Mouse (Mus musculus) cortical plate, adult 2 months (tissue): Measurements from ENCODE around the gene Myo5a. TPM values are rescaled to one million over a fixed set of nuclear protein-coding genes. Genes with fewer than 3 reads are reported as not detected.

Experiments used
- H3K27ac ChIP-seq: fragments of 200-500 bp; 2 replicates; pipeline ENCODE4 v1.5.1; 2012; ENCODE audit warnings: low read length, control low read depth, inconsistent platforms; ENCODE audit not compliant: insufficient read depth
- H3K4me1 ChIP-seq: fragments of 200-500 bp; 2 replicates; pipeline ENCODE4 v1.6.1; 2011; ENCODE audit warnings: low read length; ENCODE audit not compliant: control insufficient read depth, insufficient read depth
- H3K4me3 ChIP-seq: fragments of 200-500 bp; 2 replicates; pipeline ENCODE4 v1.5.1; 2011; ENCODE audit warnings: mild to moderate bottlenecking, low read length, control low read depth; ENCODE audit not compliant: insufficient read depth
- CTCF ChIP-seq: fragments of 200-500 bp; IDR thresholded peaks from 2 replicates; pipeline ENCODE4 v1.5.1; 2011; ENCODE audit warnings: mild to moderate bottlenecking, control low read depth, low read length; ENCODE audit not compliant: insufficient read depth; ENCODE audit errors: extremely low read depth
- POLR2A ChIP-seq: fragments of 200-500 bp; IDR thresholded peaks from 2 replicates; pipeline ENCODE4 v1.6.1; 2011; ENCODE audit warnings: mild to moderate bottlenecking, low read length, control low read depth; ENCODE audit not compliant: insufficient read depth; ENCODE audit errors: extremely low read depth
- polyA plus RNA-seq: library from polyadenylated mRNA; depleted of rRNA; stranded (reverse); fragments of >200 nt; gene quantifications from 2 replicates; pipeline ENCODE4 v1.2.3, GENCODE M21; 2012

Myo5a gene
- polyA plus RNA-seq, 1 experiment: 116 TPM

- TF ChIP-seq POLR2A (no peak), CTCF (no peak)
- Histone ChIP-seq H3K4me3 (no peak overlapping the region), H3K27ac (no peak overlapping the region), H3K4me1 (peaks cover 5% of the 10 kb centered on the region)
Measured at GRCm38 (mm10) chr9:75094762-75095161, 23.9 kb downstream of the Myo5a start.

GRCm38 (mm10) chr9:75098937-75099336 is 28.1 kb downstream of the Myo5a start:
- TF ChIP-seq POLR2A (no peak), CTCF (no peak)
- Histone ChIP-seq H3K27ac (peak overlapping the region; percentile 35; the same call in 1 of the 2 replicates), H3K4me3 (no peak overlapping the region), H3K4me1 (peaks cover 5% of the 10 kb centered on the region)

- no peak overlapping the region for H3K4me3 ChIP-seq
- TF ChIP-seq POLR2A: no peak
- TF ChIP-seq CTCF: no peak
- peaks cover 8% of the 10 kb centered on the region for H3K4me1 ChIP-seq
- H3K27ac ChIP-seq: no peak overlapping the region
Measured at GRCm38 (mm10) chr9:75100157-75100781, 29.5 kb downstream of the Myo5a start.

GRCm38 (mm10) chr9:75102131-75102530 is 31.3 kb downstream of the Myo5a start:
- TF ChIP-seq POLR2A: no peak
- TF ChIP-seq CTCF: no peak
- Histone ChIP-seq H3K4me1 (peaks cover 9% of the 10 kb centered on the region), H3K27ac (no peak overlapping the region), H3K4me3 (no peak overlapping the region)

GRCm38 (mm10) chr9:75116571-75117177 is 45.9 kb downstream of the Myo5a start:
- H3K4me3 ChIP-seq: no peak overlapping the region
- peaks cover 3% of the 10 kb centered on the region for H3K4me1 ChIP-seq
- H3K27ac ChIP-seq: no peak overlapping the region
- no peak for TF ChIP-seq POLR2A
- no peak for TF ChIP-seq CTCF

GRCm38 (mm10) chr9:75121126-75121525 is 50.3 kb downstream of the Myo5a start:
- peaks cover 3% of the 10 kb centered on the region for H3K4me1 ChIP-seq
- TF ChIP-seq CTCF (no peak), POLR2A (no peak)
- H3K4me3 ChIP-seq: no peak overlapping the region
- H3K27ac ChIP-seq: no peak overlapping the region

- Histone ChIP-seq H3K27ac (no peak overlapping the region), H3K4me3 (no peak overlapping the region), H3K4me1 (peaks cover 2% of the 10 kb centered on the region)
- TF ChIP-seq CTCF (no peak), POLR2A (no peak)
Measured at GRCm38 (mm10) chr9:75124201-75124721, 53.4 kb downstream of the Myo5a start.

- Histone ChIP-seq H3K27ac (no peak overlapping the region), H3K4me3 (no peak overlapping the region), H3K4me1 (peaks cover 2% of the 10 kb centered on the region; the same call in 1 of the 2 replicates)
- no peak for TF ChIP-seq POLR2A
- TF ChIP-seq CTCF: no peak
Measured at GRCm38 (mm10) chr9:75130553-75130952, 59.7 kb downstream of the Myo5a start.

GRCm38 (mm10) chr9:75146911-75147310 is 76.1 kb downstream of the Myo5a start:
- H3K4me3 ChIP-seq: no peak overlapping the region
- no peak overlapping the region for H3K27ac ChIP-seq
- peaks cover 1% of the 10 kb centered on the region; the same call in 1 of the 2 replicates for H3K4me1 ChIP-seq
- no peak for TF ChIP-seq CTCF
- no peak for TF ChIP-seq POLR2A

GRCm38 (mm10) chr9:75160525-75160924 is 89.7 kb downstream of the Myo5a start:
- peaks cover 2% of the 10 kb centered on the region for H3K4me1 ChIP-seq
- H3K4me3 ChIP-seq: no peak overlapping the region
- TF ChIP-seq POLR2A: no peak
- H3K27ac ChIP-seq: 0 out of 2 replicates have a peak overlapping the region, but pooled peaks have one; percentile 21
